Mouse (Mus musculus) adrenal gland, adult 18-20 months (tissue): Measurements from ENCODE around the gene Tanc2. TPM values are rescaled to one million over a fixed set of nuclear protein-coding genes. Genes with fewer than 3 reads are reported as not detected.
A peak's percentile ranks its signal among the peaks of the same experiment; 100 is the strongest.

Experiments used
- DNase-seq, 2 experiments: peaks; one replicate each; pipeline ENCODE4 v3.0.0; 2021 to 2022; ENCODE audit warnings: low spot score in 2 of 2
- total RNA-seq, 2 experiments: library from RNA; stranded (reverse); gene quantifications; 1 replicate in 1 of 2; 2 replicates in 1 of 2; pipeline ENCODE4 v1.2.3; 2021

The Tanc2 gene
- total RNA-seq, 2 experiments from 2014 or later: 10.6 to 16.0 TPM

DNA sequence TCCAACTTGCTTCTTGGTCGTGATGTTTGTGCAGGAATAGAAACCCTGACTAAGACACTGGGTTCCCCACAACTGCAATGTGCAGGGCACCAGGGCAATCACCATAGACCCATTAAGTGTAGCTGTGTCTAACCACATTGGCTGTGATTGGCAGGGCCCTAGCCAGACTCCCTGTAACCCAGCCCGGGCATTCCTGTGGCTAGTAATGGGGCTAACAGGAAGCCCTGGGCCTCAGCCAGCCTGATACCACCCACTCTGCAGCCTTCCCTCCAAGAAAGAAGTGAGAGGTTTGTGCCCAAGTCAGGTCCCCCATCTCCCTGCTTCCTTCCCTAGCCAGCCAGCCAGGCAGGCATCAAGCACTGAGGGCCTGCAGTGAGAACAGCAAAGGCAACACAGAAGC lies 358.5 kb downstream of the Tanc2 start:
- DNase-seq: no peak

DNA sequence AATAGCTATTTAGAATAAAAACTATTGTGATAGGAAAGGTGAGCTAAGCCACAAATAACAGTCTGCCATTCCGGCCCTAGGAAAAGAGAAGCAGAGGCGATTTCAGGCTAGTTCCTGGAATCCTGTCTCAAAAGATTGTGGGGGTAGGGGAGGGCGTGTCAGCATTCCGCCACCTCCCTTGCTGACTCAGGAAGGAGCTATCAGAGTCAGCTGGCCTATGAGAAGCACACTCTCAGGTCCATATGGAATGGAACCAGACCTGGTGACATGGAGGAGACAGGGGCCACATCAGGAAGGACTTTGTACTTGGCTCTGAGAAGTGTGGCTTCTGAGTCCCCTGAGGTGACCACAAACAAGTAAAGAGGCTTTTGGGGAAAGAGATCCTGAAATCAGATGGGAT lies 360.7 kb downstream of the Tanc2 start:
- DNase-seq: no peak

DNA sequence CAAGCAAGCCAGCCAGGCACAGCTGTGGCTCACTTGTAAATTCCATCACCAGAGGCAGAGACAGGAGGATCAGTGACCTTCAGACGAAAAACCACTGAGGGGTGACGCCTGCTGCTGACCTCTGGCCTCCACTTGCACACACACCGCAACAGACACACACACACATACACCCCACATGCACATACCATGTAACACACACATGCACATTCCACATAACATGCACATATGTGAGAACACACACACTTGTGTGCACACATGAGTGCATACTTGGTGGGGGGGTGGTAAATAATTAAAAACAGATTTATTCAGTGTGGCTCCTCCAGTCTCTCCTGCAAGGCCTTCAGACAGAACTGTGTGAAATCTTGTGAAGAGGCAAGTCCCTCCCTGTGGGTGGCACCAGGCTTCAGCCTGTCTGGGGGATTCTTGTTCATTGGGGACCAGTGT lies 361.8 kb downstream of the Tanc2 start:
- DNase-seq: no peak

DNA sequence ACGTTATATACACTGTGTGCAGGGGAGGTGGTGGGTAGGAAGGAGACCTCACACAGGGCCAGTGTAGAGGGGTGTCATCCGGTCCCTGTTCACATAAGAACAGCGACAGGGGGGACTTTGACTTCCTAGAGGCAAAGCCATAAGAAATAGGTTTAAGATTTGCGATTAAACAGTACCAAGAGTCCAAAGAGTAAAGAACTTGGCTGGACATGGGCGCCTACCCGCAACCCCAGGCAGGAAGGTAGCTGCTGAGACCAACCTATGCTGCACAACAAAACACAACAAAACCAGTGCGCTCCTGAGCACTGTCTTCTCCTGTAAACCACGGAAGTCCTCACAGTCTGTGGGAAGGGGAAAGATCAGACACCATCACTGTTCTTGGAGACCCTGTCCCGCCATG lies 362.3 kb downstream of the Tanc2 start:
- no peak for DNase-seq

DNA sequence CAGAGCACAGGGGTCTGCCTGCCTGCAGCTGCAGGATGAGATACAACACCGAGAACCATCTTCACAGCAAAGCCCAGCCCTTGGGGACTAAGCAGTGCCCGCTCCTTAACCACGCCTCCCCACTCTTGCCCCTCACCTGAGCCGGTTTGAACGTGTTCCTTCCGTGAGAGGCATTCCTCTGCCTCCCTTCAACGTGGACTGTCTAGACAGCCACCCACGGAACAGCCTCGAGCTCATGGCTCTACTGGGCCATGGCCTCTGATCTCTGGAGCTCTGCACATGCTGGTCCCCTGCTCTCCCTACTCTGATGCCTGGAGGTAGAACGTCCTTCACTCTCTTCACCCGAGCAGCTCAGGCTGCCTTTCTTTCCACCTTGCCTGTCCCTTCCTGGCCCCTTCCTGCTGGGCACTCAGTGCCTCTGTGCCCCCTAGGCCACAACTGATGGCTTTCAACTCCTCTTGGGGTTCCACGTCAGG lies 363.2 kb downstream of the Tanc2 start, which contains the start of gene Cyb561:
Cyb561 (minus strand) TSS at position 426 of the 476 bp plus-strand sequence.
- DNase-seq: no peak

DNA sequence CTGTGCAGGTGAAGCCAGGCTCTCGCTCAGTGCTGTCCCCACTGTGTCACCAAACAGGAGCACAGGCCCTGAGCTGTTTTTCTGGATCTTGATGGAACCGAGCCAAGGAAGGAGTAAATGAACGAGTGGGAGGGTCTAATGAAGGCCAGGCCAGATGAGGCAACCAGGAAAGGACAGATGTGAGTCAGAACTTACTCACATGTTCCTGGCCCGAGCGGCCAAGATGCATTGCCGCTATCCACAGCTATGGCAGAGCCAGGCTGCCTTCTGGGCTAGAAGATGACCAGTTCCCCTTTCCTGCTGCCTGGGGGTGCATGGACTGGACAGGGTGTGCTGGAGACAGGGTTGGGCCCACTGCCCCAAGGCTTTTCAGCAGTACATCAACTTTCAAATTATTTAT lies 363.6 kb downstream of the Tanc2 start:
- DNase-seq: peak; percentile 56 to 60

DNA sequence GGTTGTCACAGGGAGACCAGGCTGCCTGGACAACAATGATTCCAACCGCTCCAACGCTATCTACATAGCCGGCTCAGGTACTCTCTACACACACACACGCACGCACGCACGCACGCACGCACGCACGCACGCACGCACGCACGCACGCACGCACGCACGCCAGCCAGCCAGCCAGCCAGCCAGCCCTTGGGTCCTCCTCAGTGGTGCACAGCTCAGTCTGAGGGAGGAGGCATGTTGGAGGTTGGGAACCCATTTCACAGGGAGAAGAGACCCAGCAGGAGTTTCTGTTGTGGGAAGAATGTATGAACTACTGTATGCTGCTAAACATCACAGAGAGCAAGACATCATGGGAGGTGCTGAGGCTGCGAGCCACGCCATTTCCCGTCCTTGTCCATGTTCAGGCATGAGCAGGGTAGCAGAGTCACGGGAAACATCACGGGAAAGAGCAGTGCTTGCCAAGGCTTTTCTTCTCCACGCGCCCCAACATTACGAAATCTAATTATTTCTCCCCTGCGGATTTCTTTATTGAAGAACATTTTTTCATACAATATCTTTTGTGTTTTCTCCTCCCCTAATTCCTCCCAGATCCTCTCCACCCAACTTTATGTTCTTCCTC lies 366.1 kb downstream of the Tanc2 start:
- DNase-seq: no peak

DNA sequence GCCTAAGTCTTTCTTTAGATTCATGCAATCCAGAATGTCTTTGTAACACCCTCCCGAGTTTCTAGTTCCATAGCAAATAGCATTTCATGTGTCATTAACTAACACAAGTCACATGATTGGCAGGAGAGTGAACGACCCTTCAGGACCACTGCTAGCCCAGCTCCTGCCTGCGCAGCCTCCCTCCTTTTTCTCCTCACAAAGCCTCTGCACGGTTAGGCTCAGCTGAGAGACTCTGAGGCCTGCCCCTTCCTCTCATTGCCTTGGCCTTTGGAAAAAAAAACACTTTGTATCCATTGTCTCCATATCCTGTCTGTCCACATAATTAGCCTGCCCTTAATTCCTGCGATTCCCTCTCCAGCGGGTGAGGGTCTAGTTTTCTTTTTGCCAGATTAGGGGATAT lies 367.7 kb downstream of the Tanc2 start:
- no peak for DNase-seq

DNA sequence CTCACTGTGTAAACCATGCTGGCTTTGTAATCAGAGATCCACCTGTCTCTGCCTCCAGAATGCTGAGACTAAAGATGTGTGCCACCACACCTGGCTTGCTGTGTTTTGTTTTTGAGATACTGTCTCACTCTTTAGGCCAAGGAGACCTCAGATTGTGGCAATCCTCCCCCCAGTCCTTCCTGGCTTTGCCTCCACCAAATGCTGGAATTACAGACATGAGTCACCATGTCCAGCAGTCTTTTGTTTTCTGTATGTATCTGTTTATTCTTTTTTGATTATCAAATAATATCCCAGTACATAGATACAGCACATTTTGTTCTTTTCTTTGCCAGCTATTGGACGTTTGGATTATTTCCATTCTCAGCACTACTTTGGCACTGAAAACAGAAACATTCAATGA lies 368.8 kb downstream of the Tanc2 start:
- DNase-seq: no peak

DNA sequence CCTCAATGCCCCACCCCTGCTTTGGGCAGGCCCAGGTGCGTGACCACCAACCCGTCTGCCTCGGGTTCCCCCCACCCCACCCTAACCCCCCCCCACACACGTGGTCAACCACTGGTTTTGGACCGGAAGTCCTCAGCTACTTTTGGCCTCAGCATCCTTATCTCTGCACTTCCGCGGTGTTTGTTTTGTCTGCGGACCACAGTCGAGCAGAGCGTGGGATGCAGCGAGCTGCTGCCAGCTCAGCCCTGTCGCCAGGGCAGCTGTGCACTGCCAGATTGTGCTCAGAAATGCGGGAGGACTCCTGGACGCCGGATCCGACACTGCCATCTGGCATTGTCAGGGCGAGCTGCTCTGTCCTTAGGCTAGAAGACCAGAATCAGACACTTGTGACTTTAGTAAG lies 369.6 kb downstream of the Tanc2 start:
- DNase-seq: no peak

DNA sequence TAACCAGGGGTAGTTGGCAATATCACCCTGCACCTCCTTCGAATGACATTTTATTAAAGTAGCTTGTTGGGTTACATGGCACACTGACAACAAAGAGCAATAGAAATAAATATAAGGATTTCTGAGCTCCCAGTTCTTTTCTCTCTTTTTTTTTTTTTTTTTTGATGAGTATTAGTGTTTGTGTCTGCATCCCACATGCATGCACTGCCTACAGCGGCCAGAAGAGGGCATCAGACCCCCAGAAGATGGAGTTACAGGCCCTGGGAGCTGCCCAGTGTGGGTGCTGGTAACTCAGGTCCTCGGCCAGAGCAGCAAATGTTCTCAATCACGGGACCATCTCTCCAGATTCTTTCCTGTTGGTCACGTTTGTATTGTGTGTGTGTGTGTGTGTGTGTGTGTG lies 374.9 kb downstream of the Tanc2 start:
- no peak for DNase-seq

DNA sequence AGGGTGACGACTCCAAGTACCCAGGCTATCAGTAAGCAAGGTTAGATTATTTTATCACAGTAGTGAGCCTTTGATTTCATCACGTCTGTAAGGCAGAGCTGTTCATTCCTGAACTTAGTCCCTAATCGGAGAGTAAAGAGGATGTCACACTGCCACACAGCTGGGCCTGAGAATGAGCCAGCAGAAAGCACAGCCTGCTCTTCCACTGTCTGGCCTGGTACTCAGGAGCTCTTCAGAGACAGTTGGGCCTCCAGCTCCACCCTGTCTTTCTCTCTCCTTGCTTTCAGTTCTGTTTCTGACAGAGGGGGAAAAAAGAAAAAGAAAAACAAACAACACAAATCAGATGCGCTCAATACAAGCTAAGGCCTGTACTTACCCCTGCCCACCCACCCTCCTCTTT lies 376.5 kb downstream of the Tanc2 start:
- no peak for DNase-seq

DNA sequence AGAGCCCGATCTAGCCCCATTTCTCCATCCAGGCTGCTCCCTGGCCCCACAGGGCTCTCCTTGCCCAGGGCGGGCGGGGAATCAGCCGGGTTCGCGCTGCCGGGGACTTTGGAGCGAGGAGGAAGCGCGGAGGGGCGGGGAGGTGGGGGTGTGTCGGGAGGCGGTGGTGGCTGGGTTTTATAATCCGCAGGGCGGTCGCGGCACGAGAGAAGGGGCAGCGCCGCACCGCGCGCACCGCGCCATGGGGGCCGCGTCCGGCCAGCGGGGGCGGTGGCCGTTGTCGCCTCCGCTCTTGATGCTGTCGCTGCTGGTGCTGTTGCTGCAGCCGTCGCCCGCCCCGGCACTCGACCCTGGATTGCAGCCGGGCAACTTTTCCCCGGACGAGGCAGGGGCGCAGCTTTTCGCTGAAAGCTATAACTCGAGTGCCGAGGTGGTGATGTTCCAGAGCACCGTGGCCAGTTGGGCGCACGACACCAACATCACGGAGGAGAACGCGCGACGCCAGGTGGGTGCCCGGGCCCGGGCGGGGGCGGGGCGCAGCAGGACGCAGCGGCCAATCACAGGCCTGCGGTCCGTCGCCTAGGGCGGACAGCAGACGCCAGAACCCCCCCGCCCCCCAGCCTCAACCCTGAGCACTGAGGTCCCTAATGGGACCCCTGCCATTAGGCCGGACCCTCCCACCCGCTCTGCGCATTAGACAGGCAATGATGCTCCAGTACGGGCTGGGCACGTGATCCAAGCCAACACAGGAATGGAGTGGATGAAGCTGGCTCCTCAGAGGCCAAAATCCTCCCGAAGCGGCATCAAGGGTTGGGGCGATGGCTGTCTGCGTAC lies 378.2 kb downstream of the Tanc2 start, which contains the start of gene Ace:
Ace (plus strand) TSS at position 205 of the 834 bp plus-strand sequence.
- DNase-seq: peak; percentile 16 to 49

DNA sequence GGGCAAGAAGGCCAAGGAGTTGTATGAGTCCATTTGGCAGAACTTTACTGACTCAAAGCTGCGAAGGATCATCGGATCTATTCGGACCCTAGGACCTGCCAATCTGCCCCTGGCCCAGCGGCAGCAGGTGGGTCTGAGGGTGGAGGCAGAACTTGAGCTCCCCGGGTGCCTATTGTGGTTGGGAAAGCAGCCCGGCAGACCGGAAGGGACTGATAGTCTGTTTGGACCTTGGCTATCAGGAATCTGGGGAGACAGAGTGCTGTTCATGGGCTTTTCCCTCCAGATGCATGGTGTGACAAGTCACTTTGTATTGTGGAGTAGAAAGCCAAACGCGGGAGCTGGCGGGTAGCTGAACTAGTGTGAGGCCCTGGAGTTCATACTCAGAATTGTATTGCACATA lies 379.2 kb downstream of the Tanc2 start:
- no peak for DNase-seq

DNA sequence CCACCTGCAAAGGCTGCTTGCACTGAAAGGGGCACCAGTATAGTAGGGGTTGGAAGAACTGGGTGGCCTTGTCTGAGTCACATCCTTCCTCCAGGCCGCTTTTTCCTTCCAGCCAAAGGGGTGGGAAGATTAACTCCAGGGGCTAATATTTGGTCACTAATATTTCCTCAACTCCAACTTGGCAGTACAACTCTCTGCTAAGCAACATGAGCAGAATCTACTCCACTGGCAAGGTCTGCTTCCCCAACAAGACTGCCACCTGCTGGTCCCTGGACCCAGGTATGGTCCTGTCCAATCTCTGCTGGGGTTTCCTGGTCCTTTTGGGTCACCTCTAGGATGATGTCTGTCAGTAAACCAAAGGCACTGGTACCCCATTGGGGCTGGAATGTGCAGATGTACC lies 379.7 kb downstream of the Tanc2 start:
- peak; percentile 42 to 66 for DNase-seq

DNA sequence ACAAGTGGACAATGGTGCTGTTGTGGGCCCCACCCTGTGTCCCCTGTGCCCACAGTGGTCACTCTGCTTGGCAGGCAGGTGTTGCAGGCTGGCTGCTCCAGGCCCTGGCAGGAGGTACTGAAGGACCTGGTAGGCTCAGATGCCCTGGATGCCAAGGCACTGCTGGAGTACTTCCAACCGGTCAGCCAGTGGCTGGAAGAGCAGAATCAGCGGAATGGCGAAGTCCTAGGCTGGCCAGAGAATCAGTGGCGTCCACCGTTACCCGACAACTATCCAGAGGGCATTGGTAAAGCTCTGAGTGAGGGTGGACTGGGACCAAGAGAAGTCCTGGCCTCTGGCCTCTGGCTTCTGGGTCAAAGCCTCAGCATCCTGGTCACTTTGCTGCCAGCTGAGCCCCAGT lies 384.8 kb downstream of the Tanc2 start:
- no peak for DNase-seq

DNA sequence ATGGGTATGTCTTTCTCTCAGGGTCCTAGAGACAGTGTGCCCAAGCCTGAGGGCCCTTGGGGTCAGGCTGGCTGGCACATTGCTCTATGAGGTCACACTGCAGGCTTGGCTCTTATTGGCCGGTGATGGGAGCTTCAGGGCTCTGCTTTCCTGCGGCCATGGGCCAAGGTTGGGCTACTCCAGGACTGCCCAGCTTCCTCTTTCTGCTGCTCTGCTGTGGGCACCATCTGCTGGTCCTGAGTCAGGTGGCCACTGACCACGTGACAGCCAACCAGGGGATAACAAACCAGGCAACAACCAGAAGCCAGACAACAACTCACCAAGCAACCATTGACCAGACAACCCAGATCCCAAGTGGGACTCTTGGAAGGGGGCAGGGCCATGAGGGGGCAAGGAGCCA lies 385.3 kb downstream of the Tanc2 start:
- DNase-seq: no peak

DNA sequence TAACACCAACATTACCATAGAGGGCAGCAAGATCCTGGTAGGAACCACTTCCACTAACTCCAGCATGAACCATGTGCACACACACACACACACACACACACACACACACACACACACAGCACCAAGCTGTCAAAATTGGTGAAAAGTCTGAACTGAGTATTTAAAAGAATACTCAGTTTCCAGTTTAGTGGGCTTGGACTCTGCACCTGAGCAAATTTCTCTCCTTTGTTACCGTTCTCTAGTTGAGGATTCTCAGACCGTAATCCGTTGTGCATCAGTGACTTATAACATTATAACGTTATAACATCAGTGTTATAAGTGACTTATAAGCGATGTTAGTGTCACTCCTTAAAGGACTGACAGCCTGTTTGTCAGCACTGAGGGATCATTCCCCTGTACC lies 385.9 kb downstream of the Tanc2 start:
- no peak for DNase-seq

DNA sequence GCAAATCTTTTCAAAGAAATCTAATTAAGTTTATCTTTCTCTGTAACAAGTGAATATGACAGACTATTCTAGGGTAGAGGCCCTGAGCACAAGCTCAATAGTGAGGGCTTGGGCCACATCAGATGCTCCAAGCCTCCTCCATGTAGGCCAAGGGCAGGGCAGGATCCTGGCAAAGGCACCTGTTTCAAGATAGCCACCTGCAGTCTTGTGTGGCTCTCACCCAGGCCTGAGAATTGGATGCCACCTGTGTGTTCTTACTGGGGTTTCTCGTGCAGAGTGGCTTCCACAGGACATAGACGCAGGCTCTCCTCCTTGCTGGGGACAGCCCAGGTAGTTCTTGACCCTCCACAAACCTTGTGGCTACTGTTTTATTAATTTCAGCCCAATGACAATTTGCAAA lies 388.4 kb downstream of the Tanc2 start:
- DNase-seq: no peak

DNA sequence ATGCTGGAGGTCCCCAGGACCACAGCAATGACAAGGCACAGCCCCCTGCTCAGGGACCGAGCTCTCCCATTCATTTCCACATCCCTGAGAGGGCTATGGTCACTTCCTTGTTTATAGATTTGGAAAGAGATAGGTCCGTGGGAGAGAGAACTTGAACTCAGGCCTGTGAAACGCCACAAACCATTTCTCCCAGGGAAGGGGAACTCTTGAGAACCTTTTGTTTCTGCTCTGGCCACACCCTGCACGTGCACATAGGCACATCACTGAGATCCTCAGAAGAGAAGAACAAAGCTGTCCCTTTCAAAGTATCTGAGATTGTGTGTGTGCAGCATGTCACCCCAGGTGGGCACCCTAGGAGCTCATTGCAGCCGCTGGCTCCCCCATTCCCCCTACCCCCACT lies 388.8 kb downstream of the Tanc2 start:
- DNase-seq: no peak
